In genomic region chr16:49904248-49904930, GRCm38 (mm10) we compare ENCODE assay signal across 13 mouse cellular contexts.
A peak's percentile ranks its signal among the peaks of the same experiment; 100 is the strongest.
DNase-seq lines count a peak whose midpoint lies in the region; ATAC-seq and TF ChIP-seq lines count a peak whose summit lies in the region.
"Had no signal": no experiment of that assay in that cellular context is flagged by ENCODE, and none has a peak within 500 bp of the region (broad histone marks: within the 10 kb centered on the region; RNA-seq: fewer than 3 reads in every experiment).

No protein-coding gene starts in this region.

- intact Hi-C loops in gastrocnemius, adult 2 months (cut with DNase I): no loop called here

- H3K4me3 ChIP-seq in gastrocnemius, adult 2 months: no peak overlapping the region
- H3K4me3 ChIP-seq in heart, embryonic 16.5 days (ENCODE audit: low read length): no peak overlapping the region
- H3K4me3 ChIP-seq in stomach, embryonic 14.5 days (ENCODE audit: low read depth, low read length): no peak overlapping the region
- no peak overlapping the region for H3K4me3 ChIP-seq in forebrain, embryonic 16.5 days (replicated peaks; ENCODE audit: low read length)

- H3K9me3 ChIP-seq in heart, embryonic 16.5 days (replicated peaks; ENCODE audit: control insufficient read depth, low read length): no peaks in the 10 kb centered on the region
- no peaks in the 10 kb centered on the region for H3K9me3 ChIP-seq in stomach, embryonic 14.5 days (ENCODE audit: control insufficient read depth, low read depth, low read length)
- no peaks in the 10 kb centered on the region for H3K9me3 ChIP-seq in forebrain, embryonic 16.5 days (ENCODE audit: control insufficient read depth, low read length)

- no peaks in the 10 kb centered on the region for H3K27me3 ChIP-seq in heart, embryonic 16.5 days (ENCODE audit: control insufficient read depth, insufficient read depth, low read length)
- no peaks in the 10 kb centered on the region for H3K27me3 ChIP-seq in stomach, embryonic 14.5 days (ENCODE audit: control insufficient read depth, insufficient read depth, low read length)
- H3K27me3 ChIP-seq in forebrain, embryonic 16.5 days (replicated peaks; ENCODE audit: control insufficient read depth, insufficient read depth, low read length): no peaks in the 10 kb centered on the region

- ATAC-seq in heart, embryonic 16.5 days (replicated peaks; ENCODE audit: extremely low read depth, insufficient read depth, low FRiP score): no peak
- no peak for ATAC-seq in stomach, embryonic 14.5 days (ENCODE audit: insufficient number of reproducible peaks, insufficient read depth, low FRiP score, low read depth)
- ATAC-seq in forebrain, embryonic 16.5 days: no peak

- DNase-seq in gastrocnemius, adult 2 months: no peak
- no peak for DNase-seq in gastrocnemius, adult 8-10 months (ENCODE audit: low spot score in 2 of 2)
- peak; percentile 10 to 45 for DNase-seq in kidney, postnatal 25 days
- DNase-seq in kidney, postnatal 10 days: no peak
- no peak for DNase-seq in adrenal gland, adult 2 months
- DNase-seq: adrenal gland, postnatal 25 days; B cell, adult 2 months; cerebellum, adult 9-10 months; lung, postnatal 4 days had no signal

- H3K4me1 ChIP-seq in heart, embryonic 16.5 days (ENCODE audit: control insufficient read depth, insufficient read depth, low read length): peaks cover 32% of the 10 kb centered on the region
- 0 out of 2 replicates have a peak, but pooled peaks cover 3% of the 10 kb centered on the region for H3K4me1 ChIP-seq in stomach, embryonic 14.5 days (ENCODE audit: control insufficient read depth, insufficient read depth, low read length)
- H3K4me1 ChIP-seq in forebrain, embryonic 16.5 days (replicated peaks; ENCODE audit: control insufficient read depth, insufficient read depth, low read length): peaks cover 8% of the 10 kb centered on the region

- H3K4me2 ChIP-seq in heart, embryonic 16.5 days (ENCODE audit: low read depth, low read length): no peak overlapping the region
- H3K4me2 ChIP-seq in stomach, embryonic 14.5 days (replicated peaks; ENCODE audit: low read depth, low read length): no peak overlapping the region
- H3K4me2 ChIP-seq in forebrain, embryonic 16.5 days (ENCODE audit: low read length): no peak overlapping the region
- H3K4me2 ChIP-seq: hindbrain, embryonic 14.5 days had no signal

- no peak for TF ChIP-seq CTCF in gastrocnemius, adult 2 months (IDR thresholded peaks at IDR 0.05)

- H3K27ac ChIP-seq in gastrocnemius, adult 2 months: peak overlapping the region; percentile 70
- H3K27ac ChIP-seq in heart, embryonic 16.5 days (ENCODE audit: low read length): peak overlapping the region; percentile 81
- H3K27ac ChIP-seq in stomach, embryonic 14.5 days (ENCODE audit: low read length): 0 out of 2 replicates have a peak overlapping the region, but pooled peaks have one; percentile 15
- no peak overlapping the region for H3K27ac ChIP-seq in forebrain, embryonic 16.5 days (ENCODE audit: low read length)
- H3K27ac ChIP-seq: hindbrain, embryonic 14.5 days had no signal

- H3K36me3 ChIP-seq in heart, embryonic 16.5 days (ENCODE audit: control insufficient read depth, insufficient read depth): peaks cover 11% of the 10 kb centered on the region
- H3K36me3 ChIP-seq in stomach, embryonic 14.5 days (ENCODE audit: control insufficient read depth, insufficient read depth, low read length): peaks cover under 1% of the 10 kb centered on the region; the same call in 1 of the 2 replicates
- peaks cover 5% of the 10 kb centered on the region for H3K36me3 ChIP-seq in forebrain, embryonic 16.5 days (ENCODE audit: control insufficient read depth, insufficient read depth)

- no peak overlapping the region for H3K9ac ChIP-seq in heart, embryonic 16.5 days (ENCODE audit: low read length)
- H3K9ac ChIP-seq in stomach, embryonic 14.5 days (replicated peaks; ENCODE audit: low read depth, low read length): no peak overlapping the region
- no peak overlapping the region for H3K9ac ChIP-seq in forebrain, embryonic 16.5 days (replicated peaks; ENCODE audit: low read depth, low read length)
- H3K9ac ChIP-seq: hindbrain, embryonic 14.5 days had no signal

- WGBS in heart, embryonic 16.5 days: 56% methylated on average over 10 of the region's 10 CpGs
- 86% methylated on average over 10 of the region's 10 CpGs for WGBS in stomach, embryonic 14.5 days
- WGBS in forebrain, embryonic 16.5 days: 93% methylated on average over 10 of the region's 10 CpGs

Comparison
In these comparisons a context has a peak if more than half of its experiments do, and no peak if none do; other contexts are left out.
1. DNase-seq: peak in kidney, postnatal 25 days (2 of 2); none in gastrocnemius, adult 2 months (single experiment), gastrocnemius, adult 8-10 months (0 of 2), kidney, postnatal 10 days (single experiment) and adrenal gland, adult 2 months (single experiment).